Mouse (Mus musculus) bone marrow, adult 2 months (tissue): ENCODE measurements around the gene C330007P06Rik.

Source experiments
- CTCF ChIP-seq: fragments of 200-500 bp; IDR thresholded peaks from 2 replicates; pipeline ENCODE4 v1.5.1; 2011; ENCODE audit warnings: low read length, control low read depth; ENCODE audit not compliant: control insufficient read depth, insufficient read depth
- POLR2A ChIP-seq: fragments of 200-500 bp; IDR thresholded peaks from 2 replicates; pipeline ENCODE4 v1.6.1; 2011; ENCODE audit warnings: low read depth, mild to moderate bottlenecking, control low read depth, low read length, borderline replicate concordance; ENCODE audit not compliant: control insufficient read depth

DNA sequence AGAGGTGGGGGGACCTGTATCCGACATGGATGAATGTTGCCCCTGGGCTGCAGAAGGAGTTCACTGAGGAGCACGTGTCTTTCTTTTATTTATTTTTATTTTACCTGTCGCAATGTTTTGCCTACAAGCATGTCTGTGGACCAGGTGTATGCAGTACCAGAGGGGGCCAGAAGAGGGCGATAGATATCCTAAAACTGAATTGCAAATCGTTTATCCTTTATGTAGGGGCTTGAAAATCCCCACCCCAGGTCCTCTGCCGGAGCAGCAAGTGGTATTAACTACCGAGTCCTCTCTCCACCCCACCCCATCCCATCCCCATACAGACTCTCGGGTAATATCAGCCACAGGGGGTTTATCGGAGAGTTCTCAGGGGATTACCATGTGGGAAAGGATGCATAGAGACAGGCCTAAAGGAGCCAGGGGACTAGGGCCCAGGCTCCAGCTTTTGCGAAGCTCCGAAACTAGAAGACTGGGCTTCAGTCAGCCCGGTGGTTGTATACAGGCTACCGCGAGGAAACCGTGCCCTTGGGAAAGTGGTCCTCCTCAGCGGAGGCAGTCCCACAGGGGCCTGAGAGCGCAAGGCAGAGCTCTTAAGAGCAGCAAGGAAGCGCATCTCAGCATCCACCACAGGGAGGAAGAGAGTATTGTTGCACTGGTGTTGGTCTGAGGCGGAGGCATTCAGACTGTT, 40.4 kb downstream of the C330007P06Rik start:
- peak; percentile 41 for TF ChIP-seq CTCF
- TF ChIP-seq POLR2A: no peak
